Mouse (Mus musculus) liver, embryonic 16.5 days (tissue): Measurements from ENCODE around the gene Hcn3. TPM values are rescaled to one million over a fixed set of nuclear protein-coding genes. Genes with fewer than 3 reads are reported as not detected.

ENCODE experiments used
- ATAC-seq: fragments of 200-750 bp; cut with Nextera tagmentation; 2 replicates; pipeline ENCODE4 v1.8.0; 2017; ENCODE audit warnings: low read depth, mild to moderate bottlenecking, moderate number of reproducible peaks, moderate library complexity
- H3K27ac ChIP-seq: fragments of 300-500 bp; sonication (generic); 2 replicates; pipeline ENCODE4 v1.5.1; 2014; ENCODE audit warnings: mild to moderate bottlenecking, low read length
- H3K27me3 ChIP-seq: fragments of 300-500 bp; sonication (generic); 2 replicates; pipeline ENCODE4 v1.6.1; 2014; ENCODE audit warnings: low read depth, low read length, mixed read lengths; ENCODE audit not compliant: control insufficient read depth, insufficient read depth
- H3K36me3 ChIP-seq: fragments of 300-500 bp; sonication (generic); 2 replicates; pipeline ENCODE4 v1.6.1; 2014; ENCODE audit warnings: mild to moderate bottlenecking; ENCODE audit not compliant: control insufficient read depth, insufficient read depth
- H3K4me1 ChIP-seq: fragments of 300-500 bp; sonication (generic); 2 replicates; pipeline ENCODE4 v1.6.1; 2014; ENCODE audit warnings: low read depth, low read length, mixed read lengths; ENCODE audit not compliant: control insufficient read depth
- H3K4me2 ChIP-seq: fragments of 300-500 bp; sonication (generic); 2 replicates; pipeline ENCODE4 v1.6.1; 2014; ENCODE audit warnings: low read depth, low read length, mixed read lengths
- H3K4me3 ChIP-seq: fragments of 300-500 bp; sonication (generic); 2 replicates; pipeline ENCODE4 v1.5.1; 2014; ENCODE audit warnings: low read depth, mild to moderate bottlenecking, low read length
- H3K9ac ChIP-seq: fragments of 300-500 bp; sonication (generic); 2 replicates; pipeline ENCODE4 v1.6.1; 2014; ENCODE audit warnings: low read depth, low read length
- H3K9me3 ChIP-seq: fragments of 300-500 bp; sonication (generic); replicated peaks from 2 replicates; pipeline ENCODE4 v1.6.1; 2016; ENCODE audit warnings: low read length; ENCODE audit not compliant: control insufficient read depth
- WGBS: fragments of 180-500 bp; shearing (Covaris S2); extraction: QIAGEN DNeasy Blood & Tissue Kit; methylation state at CpG from one replicate; pipeline ENCODE4 v1.1.7; 2014; ENCODE audit not compliant: insufficient replicate concordance; 5-methylcytosine and 5-hydroxymethylcytosine counted together
- polyA plus RNA-seq: library from polyadenylated mRNA; unstranded; fragments of >200 nt; fragmentation: Nextera tagmentation; extraction: Ambion mirVana; gene quantifications from 2 replicates; pipeline ENCODE4 v1.2.1, GENCODE M21; 2015

Hcn3 gene
- polyA plus RNA-seq, 1 experiment from 2014 or later, result 0.32 TPM

DNA sequence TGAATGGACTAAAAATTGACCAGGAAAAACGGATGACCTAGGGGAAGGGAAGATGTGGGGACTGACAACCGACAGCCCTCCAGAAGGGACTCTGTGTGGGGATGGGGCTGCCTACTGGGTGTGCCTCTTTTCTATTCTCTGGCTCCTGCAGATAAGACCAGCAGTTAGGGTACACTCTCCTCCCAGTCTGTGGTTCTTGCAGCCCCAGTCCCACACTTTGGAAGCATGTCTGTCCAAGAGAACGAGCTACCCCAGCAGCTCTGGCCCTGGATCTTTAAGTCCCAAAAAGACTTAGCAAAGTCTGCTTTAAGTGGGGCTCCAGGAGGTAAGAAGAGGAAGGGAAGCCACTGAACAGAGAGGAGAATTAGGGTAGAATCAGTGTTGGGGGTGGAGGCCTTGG, 24.0 kb downstream of the Hcn3 start, which contains the start of gene Pklr:
Gene Pklr (plus strand): TSS at position 185 of the 400 bp plus-strand sequence.
- H3K4me2 ChIP-seq, result peak within 1 kb of the TSS; percentile 70
- H3K9me3 ChIP-seq, result no peaks in the 10 kb centered on the region
- peak within 1 kb of the TSS; percentile 81 for H3K27ac ChIP-seq
- no peaks in the 10 kb centered on the region for H3K27me3 ChIP-seq
- ATAC-seq, result peak; percentile 58
- peaks cover 10% of the 10 kb centered on the region for H3K36me3 ChIP-seq
- peaks cover 62% of the 10 kb centered on the region for H3K4me1 ChIP-seq
- WGBS, result 10% methylated on average over 3 of the region's 3 CpGs
- H3K4me3 ChIP-seq, result peak within 1 kb of the TSS; percentile 70
- H3K9ac ChIP-seq, result peak within 1 kb of the TSS; percentile 72

DNA sequence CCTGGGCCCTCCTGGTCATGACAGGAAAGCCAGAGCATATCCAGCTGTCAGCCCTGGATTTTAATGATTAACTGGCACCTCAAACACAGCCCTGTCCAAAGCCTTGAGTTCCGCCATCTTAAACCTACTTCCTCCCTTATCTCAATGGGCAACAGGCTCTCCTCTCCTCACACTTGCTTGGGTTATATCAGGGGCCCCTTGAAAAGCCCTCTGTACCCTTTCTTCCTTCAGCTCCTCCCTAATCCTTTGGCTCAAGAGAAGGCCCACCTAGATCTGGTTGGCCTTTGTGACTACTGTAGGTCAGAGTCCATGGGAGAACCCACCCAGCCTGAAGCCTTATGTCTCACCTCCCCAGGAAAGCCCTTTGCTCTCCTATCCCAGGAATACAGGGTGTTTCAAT, 26.2 kb downstream of the Hcn3 start:
- WGBS, result 20% methylated on average over 1 of the region's 1 CpGs
- no peak for ATAC-seq
- Histone ChIP-seq H3K27me3 (no peaks in the 10 kb centered on the region), H3K4me2 (peak overlapping the region; percentile 76), H3K9ac (peak overlapping the region; percentile 60), H3K27ac (peak overlapping the region; percentile 81), H3K36me3 (no peaks in the 10 kb centered on the region), H3K4me1 (peaks cover 59% of the 10 kb centered on the region), H3K4me3 (no peak overlapping the region), H3K9me3 (no peaks in the 10 kb centered on the region)

DNA sequence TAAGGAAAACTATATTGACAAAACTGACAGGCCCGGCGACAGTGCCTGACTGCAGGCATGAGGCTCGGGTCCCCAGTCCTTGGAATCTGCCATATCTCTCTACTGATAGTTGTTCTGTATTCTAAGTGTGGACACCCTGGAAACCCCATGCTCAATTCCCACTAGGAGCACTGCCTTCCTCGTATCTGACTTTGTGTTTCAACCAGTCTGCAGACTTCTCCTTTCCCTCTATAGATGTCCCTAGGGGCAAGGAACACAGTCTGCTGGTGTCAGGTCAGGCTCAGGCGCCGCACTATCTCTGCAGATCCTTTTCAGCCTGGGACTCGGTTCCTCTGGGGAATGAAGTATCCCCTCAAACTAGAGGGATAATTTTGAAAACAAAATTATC, 26.9 kb downstream of the Hcn3 start:
- peak overlapping the region; percentile 54 for H3K4me3 ChIP-seq
- peaks cover 60% of the 10 kb centered on the region for H3K4me1 ChIP-seq
- H3K27ac ChIP-seq, result peak overlapping the region; percentile 81
- 33% methylated on average over 7 of the region's 7 CpGs for WGBS
- H3K9me3 ChIP-seq, result no peaks in the 10 kb centered on the region
- H3K4me2 ChIP-seq, result peak overlapping the region; percentile 76
- no peaks in the 10 kb centered on the region for H3K27me3 ChIP-seq
- H3K9ac ChIP-seq, result peak overlapping the region; percentile 60
- H3K36me3 ChIP-seq, result no peaks in the 10 kb centered on the region
- no peak for ATAC-seq

DNA sequence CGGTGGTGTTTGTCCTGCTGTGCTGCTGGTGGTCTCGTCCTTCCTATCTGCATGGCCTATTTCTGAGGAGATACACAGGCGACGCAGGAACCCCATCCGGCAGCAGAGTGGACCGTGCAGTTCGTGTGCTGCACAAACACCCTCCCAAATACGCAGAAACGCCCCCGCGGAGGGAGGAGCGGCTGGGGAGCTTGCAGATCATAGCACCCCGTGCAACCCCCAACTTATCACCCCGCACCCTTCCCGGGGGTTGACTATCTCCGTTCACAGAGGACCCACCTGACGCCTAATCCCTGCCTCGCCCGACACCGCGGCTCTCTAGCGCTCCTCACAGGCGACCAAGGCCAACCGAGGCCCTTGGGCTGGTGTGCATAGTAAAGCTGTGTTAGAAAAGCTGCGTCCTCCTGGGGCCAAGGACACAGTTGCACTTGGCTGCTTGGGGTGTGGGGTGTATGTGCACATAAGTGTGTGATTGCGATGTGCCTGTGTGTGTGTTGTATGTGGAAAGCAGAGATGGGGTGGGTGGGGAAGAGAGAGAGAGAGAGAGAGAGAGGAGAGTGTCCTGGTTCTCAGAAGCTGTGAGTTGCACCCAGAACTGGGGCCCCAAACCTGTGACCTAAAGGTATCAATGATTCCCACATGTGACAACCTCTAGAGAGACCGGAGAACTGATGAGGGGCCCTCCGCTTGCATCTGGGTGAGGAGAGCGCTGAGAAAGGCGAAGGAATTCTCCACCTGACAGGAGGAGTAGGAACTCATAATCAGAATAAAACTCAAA, 27.5 kb downstream of the Hcn3 start:
- ATAC-seq, result peak; percentile 83
- peak overlapping the region; percentile 76 for H3K4me2 ChIP-seq
- H3K27me3 ChIP-seq, result no peaks in the 10 kb centered on the region
- no peaks in the 10 kb centered on the region for H3K36me3 ChIP-seq
- WGBS, result 4% methylated on average over 30 of the region's 30 CpGs
- H3K9me3 ChIP-seq, result no peaks in the 10 kb centered on the region
- H3K9ac ChIP-seq, result peak overlapping the region; percentile 60
- peak overlapping the region; percentile 54 for H3K4me3 ChIP-seq
- H3K4me1 ChIP-seq, result peaks cover 59% of the 10 kb centered on the region
- peak overlapping the region; percentile 81 for H3K27ac ChIP-seq

DNA sequence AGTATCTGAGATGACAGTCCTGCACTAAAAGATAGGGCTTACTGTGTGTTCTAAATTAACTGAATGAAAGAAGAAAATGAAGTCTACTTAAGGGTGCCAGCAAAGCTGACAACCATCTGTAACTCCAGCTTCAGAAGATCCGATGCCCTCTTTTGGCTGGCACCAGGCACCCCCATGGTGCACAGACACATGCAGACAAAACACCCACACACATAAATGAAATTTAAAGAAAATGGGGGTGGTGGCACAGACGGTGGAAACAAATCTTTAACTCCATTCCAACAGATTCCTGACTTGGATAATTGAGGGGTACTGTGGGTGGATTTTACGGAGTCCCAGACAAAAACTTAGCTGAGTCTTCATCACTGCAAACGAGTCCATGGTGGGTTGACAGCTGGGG, 28.2 kb downstream of the Hcn3 start:
- peak overlapping the region; percentile 76 for H3K4me2 ChIP-seq
- peak overlapping the region; percentile 81 for H3K27ac ChIP-seq
- H3K4me1 ChIP-seq, result peaks cover 57% of the 10 kb centered on the region
- no peaks in the 10 kb centered on the region for H3K9me3 ChIP-seq
- H3K27me3 ChIP-seq, result no peaks in the 10 kb centered on the region
- H3K4me3 ChIP-seq, result peak overlapping the region; percentile 54
- H3K9ac ChIP-seq, result peak overlapping the region; percentile 60
- H3K36me3 ChIP-seq, result no peaks in the 10 kb centered on the region
- WGBS, result 18% methylated on average over 4 of the region's 4 CpGs
- ATAC-seq, result no peak

DNA sequence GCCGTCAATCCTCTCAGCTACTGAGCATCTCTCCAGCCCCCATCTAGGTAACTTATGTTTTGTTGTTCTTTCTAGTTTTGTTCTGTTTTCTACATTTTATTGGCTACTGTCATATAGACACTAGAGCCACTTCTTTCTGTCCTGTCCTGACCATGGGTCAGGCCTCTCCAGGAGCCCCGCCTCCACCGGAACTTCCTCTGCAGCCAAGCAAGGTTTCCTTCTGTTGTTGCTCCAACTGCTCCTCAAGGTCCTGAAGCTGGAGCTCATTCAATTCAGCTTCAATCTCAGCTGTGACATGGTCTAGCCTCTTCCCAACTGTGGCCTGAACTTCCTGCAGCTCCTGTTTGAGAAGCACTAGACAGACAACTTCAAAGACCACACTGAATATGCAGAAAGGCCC, 30.1 kb downstream of the Hcn3 start:
- Histone ChIP-seq H3K36me3 (no peaks in the 10 kb centered on the region), H3K27me3 (no peaks in the 10 kb centered on the region), H3K4me2 (no peak overlapping the region), H3K9me3 (no peaks in the 10 kb centered on the region), H3K4me1 (peaks cover 46% of the 10 kb centered on the region), H3K9ac (no peak overlapping the region), H3K27ac (no peak overlapping the region), H3K4me3 (no peak overlapping the region)
- no peak for ATAC-seq
- 86% methylated on average over 3 of the region's 3 CpGs for WGBS

DNA sequence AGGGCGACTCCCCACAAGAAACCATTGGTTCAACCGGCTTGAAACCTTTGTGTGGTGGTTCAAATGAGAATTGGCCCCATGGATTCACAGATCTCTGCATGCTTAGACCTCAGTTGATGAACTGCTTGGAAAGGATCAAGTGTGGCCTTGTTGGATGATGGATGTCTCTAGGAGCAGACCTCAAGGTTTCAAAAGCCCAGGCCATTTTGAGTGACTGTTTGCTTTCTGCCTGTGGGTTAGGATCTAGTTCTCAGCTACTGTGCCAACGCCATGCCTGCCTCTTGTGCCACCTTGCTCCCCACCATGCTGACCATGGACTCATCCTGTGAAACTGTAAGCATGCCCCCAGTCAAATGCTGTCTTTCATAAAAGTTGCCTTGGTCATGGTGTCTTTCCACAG, 34.0 kb downstream of the Hcn3 start:
- H3K4me3 ChIP-seq, result no peak overlapping the region
- no peak for ATAC-seq
- H3K36me3 ChIP-seq, result no peaks in the 10 kb centered on the region
- H3K4me1 ChIP-seq, result peaks cover 16% of the 10 kb centered on the region
- H3K27me3 ChIP-seq, result no peaks in the 10 kb centered on the region
- H3K27ac ChIP-seq, result no peak overlapping the region
- no peaks in the 10 kb centered on the region for H3K9me3 ChIP-seq
- H3K9ac ChIP-seq, result no peak overlapping the region
- 85% methylated on average over 3 of the region's 3 CpGs for WGBS
- H3K4me2 ChIP-seq, result no peak overlapping the region

DNA sequence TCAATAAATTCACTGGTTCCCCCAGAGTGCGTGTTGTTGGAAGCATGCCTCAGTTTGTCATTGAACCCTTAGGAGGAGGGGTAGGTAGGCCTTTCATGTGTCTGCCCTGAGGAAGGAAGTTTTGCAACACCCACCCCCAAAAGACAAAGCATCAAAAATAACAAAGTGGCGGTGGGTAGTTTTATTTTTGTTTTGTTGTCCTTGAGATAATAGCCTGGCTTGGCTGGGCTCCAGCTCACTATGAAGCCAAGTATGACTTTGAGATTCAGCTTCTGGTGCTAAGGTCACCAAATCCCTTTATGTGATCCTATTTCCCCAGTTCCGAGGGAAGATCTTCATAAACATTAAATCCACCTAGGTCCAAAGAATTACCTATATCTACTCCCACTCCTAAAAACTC, 35.8 kb downstream of the Hcn3 start:
- Histone ChIP-seq H3K9ac (no peak overlapping the region), H3K9me3 (no peaks in the 10 kb centered on the region), H3K27ac (no peak overlapping the region), H3K36me3 (no peaks in the 10 kb centered on the region), H3K4me2 (no peak overlapping the region), H3K4me1 (peaks cover 16% of the 10 kb centered on the region), H3K4me3 (no peak overlapping the region), H3K27me3 (no peaks in the 10 kb centered on the region)
- WGBS, result 51% methylated on average over 3 of the region's 3 CpGs
- no peak for ATAC-seq

DNA sequence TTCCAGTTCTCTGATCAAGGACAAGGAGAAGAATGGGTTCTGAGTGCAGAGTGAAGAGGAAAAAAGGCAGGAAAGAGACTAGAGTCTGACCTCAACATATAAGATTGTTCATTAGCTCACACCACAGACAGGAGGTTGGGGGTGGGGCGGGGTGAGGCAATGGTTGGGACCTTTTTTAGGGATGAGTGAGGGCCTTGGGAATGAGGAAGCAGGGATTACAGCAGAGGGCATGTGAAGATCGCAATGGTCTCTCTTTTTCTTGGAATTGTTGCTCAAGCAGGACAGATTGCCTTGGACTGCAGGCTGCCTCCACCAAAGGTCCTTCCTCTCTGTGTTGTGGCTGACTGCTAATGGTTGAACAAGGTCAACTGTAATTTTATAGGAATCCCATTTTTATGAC, 36.7 kb downstream of the Hcn3 start:
- Histone ChIP-seq H3K36me3 (no peaks in the 10 kb centered on the region), H3K9ac (no peak overlapping the region), H3K9me3 (no peaks in the 10 kb centered on the region), H3K27ac (no peak overlapping the region), H3K27me3 (no peaks in the 10 kb centered on the region), H3K4me3 (no peak overlapping the region), H3K4me1 (peaks cover 8% of the 10 kb centered on the region), H3K4me2 (no peak overlapping the region)
- no peak for ATAC-seq
- 59% methylated on average over 2 of the region's 2 CpGs for WGBS
